Mouse (Mus musculus): ENCODE data around the gene Tns1. TPM values are rescaled to one million over a fixed set of nuclear protein-coding genes. Genes with fewer than 3 reads are reported as not detected.

The Tns1 gene
- total RNA-seq, 2 experiments from 2014 or later, result 193 to 196 TPM

GRCm38 (mm10) chr1:74121821-74122576 is 2.2 kb downstream of the Tns1 start:
- DNase-seq, result peak; percentile 55

- DNase-seq, result no peak
Measured at GRCm38 (mm10) chr1:74121138-74121537, 3.1 kb downstream of the Tns1 start.

- DNase-seq, result no peak
Measured at GRCm38 (mm10) chr1:74119115-74119514, 5.1 kb downstream of the Tns1 start.

- DNase-seq, result no peak
Measured at GRCm38 (mm10) chr1:74117876-74118275, 6.4 kb downstream of the Tns1 start.

- DNase-seq, result no peak
Measured at GRCm38 (mm10) chr1:74113071-74113470, 11.2 kb downstream of the Tns1 start.

- DNase-seq, result no peak
Measured at GRCm38 (mm10) chr1:74111696-74112030, 12.6 kb downstream of the Tns1 start.

GRCm38 (mm10) chr1:74110932-74111695 is 13.1 kb downstream of the Tns1 start:
- DNase-seq, result no peak

GRCm38 (mm10) chr1:74109670-74110069 is 14.6 kb downstream of the Tns1 start:
- DNase-seq, result no peak

- no peak for DNase-seq
Measured at GRCm38 (mm10) chr1:74107931-74108618, 16.2 kb downstream of the Tns1 start.

GRCm38 (mm10) chr1:74106214-74106613 is 18.0 kb downstream of the Tns1 start:
- no peak for DNase-seq

- no peak for DNase-seq
Measured at GRCm38 (mm10) chr1:74105660-74106059, 18.6 kb downstream of the Tns1 start.

- DNase-seq, result no peak
Measured at GRCm38 (mm10) chr1:74103654-74104353, 20.4 kb downstream of the Tns1 start.

- peak; percentile 71 for DNase-seq
Measured at GRCm38 (mm10) chr1:74099001-74099435, 25.2 kb downstream of the Tns1 start.

- DNase-seq, result peak; percentile 68
Measured at GRCm38 (mm10) chr1:74098004-74099000, 25.9 kb downstream of the Tns1 start.

GRCm38 (mm10) chr1:74095728-74096127 is 28.5 kb downstream of the Tns1 start:
- DNase-seq, result no peak

GRCm38 (mm10) chr1:74095296-74095695 is 29.0 kb downstream of the Tns1 start:
- DNase-seq, result no peak

- DNase-seq, result no peak
Measured at GRCm38 (mm10) chr1:74094497-74095270, 29.6 kb downstream of the Tns1 start.

- no peak for DNase-seq
Measured at GRCm38 (mm10) chr1:74093447-74093846, 30.8 kb downstream of the Tns1 start.

GRCm38 (mm10) chr1:74092242-74092641 is 32.0 kb downstream of the Tns1 start:
- peak; percentile 46 for DNase-seq

GRCm38 (mm10) chr1:74091611-74092224 is 32.5 kb downstream of the Tns1 start:
- DNase-seq, result no peak

Measured in gastrocnemius, postnatal 10 days (tissue).